Mouse (Mus musculus): Measurements from ENCODE around the gene Kcnj10.

The Kcnj10 gene

DNA sequence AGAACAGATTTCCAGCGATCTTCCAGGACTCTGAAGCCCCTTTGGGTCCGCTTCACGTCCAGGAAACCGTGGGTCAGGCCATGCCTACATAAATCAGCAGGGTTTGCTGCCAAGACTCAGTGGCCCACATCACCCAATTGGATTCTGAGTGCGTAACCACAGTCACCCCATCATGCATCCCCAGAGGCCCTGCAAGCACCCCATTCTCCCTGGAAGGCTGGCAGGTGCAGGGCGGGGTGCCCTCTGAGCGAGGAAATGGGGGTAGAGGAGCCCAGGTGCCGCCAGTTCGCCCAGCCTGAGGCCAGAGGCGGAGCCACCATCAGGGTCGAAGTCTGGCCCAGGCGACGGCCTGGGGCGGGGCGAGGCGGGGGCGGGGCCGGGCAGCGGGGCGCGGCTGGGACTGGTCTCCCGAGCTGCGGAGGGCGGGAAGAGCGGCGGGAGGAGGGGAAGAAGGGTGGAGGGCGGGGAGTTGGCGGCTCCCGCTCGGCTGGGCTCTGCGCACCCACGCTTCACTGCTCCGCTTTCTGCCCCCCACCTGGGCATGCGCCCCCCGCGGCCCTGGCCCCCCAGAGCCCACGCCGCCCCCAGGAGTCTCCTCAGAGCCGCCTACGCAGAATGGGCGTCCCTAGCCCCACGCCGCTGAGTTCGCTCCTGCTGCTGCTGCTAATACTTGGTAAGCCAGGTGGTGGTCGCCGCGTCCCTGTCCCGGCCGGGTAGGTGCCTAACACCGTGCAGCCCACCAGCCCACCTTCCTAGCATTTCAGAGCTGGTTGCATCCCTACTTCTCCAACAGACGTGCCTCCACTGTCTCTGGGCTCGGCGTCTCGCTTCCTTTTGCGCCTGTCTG lies 28.9 kb upstream of the Kcnj10 start:
- DNase-seq (ENCODE audit: low read depth, low spot score), result peak; percentile 66

DNA sequence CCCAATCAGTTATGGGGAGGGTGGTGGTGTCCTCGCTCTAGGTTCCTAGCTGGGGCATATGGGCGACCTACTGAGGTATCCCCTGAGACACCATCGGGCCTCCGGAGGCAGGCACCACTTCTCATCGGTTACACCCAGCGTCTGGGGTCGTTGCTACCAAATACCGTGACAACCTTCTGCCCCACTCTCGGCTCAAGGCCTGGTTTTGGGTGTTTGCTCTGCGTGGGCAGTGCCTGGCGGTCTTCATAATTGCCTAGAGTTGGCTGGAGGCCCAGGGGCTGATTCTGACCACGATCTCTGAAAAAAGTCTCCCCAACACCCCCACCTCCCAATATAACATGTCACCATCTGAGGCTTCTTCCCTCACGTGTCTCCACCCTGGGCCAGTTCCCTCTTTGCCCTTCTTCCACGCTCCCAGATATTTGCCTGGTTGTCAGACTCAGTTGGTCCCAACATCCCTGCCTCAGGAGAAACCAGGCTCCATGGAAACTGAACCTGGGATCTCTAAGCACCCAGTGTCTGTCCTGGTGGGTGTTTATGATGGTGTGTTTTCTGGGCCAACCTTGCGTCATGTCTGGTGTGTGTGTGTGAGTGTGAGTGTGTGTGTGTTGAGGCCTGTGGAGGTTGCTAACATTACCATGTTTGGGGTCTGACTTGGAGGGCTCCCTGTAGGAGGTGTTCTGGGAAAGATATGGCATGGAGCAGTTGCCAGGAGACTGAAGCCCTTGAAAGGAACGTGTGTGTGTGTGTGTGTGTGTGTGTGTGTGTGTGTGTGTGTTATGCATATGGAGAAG lies 28.0 kb upstream of the Kcnj10 start:
- no peak for DNase-seq (ENCODE audit: low read depth, low spot score)

DNA sequence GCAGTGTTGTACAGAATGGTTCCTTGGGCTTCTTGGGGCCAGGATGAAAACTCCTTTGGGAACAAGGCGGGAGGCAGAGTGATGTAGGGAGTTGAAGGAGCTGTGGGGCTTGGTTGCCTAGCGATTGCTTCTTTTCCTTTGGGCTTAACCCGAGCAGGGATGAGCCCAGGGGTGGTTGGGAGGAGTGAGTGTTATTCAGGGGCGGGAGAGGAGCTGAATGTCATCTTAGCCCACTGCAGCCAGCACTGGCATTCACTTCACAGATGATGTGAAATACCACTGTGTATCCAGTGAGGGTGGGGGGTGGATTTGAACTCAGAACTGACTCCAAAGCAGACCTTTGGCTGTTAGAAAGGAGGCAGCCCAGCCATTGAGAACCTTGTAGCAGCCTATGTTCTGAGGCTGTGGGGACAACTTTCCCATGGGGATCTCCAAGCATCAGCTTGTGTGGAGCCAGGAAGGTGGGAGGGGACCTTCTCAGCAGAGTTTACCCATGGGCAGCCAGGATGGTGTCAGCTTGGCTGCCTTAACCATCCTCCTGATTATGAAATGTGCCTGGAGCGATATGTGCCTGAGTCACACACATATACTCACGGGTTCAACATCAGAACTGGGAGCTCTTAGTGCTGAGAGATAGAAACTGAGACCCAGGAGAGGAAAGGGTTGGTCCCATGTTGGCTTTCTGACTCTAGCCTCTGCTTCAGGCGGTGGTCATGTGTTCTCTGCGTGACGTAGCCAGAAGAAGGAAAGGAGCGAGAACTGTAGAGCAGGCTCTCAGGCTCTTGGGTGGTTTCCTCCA lies 27.2 kb upstream of the Kcnj10 start:
- no peak for DNase-seq (ENCODE audit: low read depth, low spot score)

DNA sequence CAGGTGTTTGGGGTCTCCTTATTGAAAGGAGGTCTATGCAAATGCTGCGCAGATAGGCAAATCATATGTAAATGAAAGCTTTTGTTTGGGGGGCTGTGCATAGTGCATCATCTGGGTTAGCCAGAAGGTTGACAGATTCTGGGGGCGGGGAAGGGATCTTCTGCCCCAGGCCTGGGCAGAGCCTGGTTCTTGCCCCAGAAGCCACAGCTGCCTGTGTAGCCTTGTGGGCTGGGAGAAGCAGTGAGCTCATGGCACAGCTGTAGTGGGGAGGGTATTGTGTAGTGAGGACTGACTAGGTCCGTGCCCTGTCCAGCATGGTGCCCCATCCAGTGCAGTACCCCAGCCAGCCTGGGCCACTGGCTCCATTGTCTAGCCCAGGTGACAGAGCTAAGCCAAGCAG lies 26.1 kb upstream of the Kcnj10 start:
- DNase-seq (ENCODE audit: low read depth, low spot score), result no peak

DNA sequence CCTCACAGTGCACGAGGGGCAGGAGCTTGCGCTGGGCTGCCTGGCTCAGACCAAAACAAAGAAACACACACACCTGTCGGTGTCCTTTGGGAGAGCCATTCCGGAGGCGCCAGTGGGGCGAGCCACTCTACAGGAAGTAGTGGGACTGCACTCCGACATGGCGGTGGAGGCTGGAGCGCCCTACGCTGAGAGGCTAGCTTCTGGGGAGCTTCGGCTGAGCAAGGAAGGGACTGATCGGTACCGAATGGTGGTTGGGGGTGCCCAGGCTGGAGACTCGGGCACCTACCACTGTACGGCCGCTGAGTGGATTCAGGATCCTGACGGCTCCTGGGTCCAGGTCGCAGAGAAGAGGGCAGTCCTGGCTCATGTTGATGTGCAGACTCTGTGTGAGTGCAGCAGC lies 23.6 kb upstream of the Kcnj10 start:
- DNase-seq (ENCODE audit: low read depth, low spot score), result no peak

DNA sequence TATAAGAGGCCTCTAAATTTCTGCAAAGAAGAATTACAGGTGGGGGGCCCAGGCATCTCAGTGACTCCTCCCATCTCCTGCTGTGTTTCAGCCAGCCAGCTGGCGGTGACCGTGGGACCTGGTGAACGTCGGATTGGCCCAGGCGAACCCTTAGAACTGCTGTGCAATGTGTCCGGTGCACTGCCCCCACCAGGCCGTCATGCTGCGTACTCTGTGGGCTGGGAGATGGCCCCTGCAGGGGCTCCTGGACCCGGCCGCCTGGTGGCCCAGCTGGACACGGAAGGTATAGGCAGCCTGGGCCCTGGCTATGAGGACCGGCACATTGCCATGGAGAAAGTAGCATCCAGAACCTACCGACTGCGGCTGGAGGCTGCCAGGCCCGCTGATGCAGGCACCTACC lies 23.1 kb upstream of the Kcnj10 start:
- DNase-seq (ENCODE audit: low read depth, low spot score), result no peak

DNA sequence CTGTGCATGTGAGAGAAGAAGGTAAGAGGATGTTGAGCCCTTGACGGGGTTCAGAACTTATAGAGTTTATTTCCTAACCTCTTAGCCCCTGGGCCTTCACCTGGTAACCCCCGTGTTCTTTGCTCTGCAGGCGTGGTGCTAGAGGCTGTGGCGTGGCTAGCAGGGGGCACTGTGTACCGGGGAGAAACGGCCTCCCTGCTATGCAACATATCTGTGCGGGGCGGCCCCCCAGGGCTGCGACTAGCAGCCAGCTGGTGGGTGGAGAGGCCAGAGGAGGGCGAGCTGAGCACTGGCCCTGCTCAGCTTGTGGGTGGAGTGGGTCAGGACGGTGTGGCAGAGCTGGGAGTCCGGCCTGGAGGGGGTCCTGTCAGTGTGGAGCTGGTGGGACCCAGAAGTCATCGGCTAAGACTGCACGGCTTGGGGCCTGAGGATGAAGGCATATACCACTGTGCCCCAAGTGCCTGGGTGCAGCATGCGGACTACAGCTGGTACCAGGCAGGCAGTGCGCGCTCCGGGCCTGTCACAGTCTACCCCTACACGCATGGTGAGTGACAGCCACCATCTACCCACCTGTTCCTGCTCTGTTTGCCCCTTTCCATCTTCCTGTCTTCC lies 22.5 kb upstream of the Kcnj10 start:
- no peak for DNase-seq (ENCODE audit: low read depth, low spot score)

DNA sequence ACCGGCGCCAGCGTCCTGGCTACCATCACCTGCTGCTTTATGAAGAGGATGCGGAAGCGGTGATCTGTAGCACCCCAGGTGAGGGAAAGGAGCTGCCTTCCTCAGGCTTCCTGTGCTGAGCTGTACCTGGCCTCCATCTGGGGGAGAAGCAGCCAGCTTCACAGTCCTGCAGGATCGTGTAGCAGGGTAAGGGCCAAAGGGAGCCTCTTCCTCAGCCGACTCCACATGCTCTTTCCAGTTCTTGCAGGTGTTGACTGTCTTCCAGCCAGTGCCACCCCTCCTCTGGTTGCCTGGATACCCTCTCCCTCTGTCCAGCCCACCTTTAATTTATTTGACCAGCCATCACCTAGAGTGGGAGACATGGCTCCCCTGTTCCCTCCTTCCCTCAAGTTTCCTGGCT lies 21.7 kb upstream of the Kcnj10 start:
- DNase-seq (ENCODE audit: low read depth, low spot score), result no peak

DNA sequence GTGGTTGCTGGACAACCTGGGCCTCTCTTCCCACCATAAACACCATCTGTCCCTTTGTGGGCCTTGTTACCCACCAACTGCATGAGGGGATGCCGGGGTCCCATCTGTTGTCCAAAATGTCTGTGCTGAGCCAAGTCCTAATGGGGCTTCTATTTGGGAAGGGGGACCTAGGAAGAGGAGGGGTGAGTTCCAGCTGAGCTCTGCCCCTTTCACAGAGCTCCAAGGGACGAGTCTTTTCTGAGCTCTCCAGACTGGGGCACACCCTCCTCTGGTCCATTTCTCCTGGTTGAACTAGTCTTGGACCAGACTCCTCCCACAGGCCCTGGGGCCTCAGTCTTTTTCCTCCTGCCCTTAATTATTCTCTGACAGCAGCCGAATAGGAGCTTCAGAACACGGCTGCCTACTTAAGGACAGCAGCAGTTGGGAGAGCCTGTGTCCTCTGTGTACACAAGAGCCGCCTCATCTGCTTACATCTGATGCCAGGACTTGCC lies 21.0 kb upstream of the Kcnj10 start:
- no peak for DNase-seq (ENCODE audit: low read depth, low spot score)

DNA sequence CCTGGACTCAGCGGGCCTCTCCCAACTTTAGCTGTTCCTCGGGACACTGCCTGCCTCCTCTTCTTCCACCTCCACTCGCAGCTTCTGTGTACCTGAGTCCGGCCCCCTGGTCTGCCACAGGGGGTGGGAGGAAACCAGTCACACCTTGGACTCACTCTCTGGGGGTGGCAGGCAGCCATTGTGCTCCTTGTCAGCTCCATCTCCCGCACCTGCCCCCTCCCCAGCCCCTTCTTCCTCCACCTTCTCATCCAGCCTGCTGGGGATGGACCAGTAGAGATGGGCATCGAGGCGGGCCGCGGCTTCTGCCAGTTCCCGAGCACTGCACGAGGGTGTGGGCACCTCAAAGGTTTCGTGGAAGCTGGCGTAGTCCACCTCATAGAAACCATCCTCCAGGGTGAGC lies 18.3 kb upstream of the Kcnj10 start:
- DNase-seq (ENCODE audit: low read depth, low spot score), result no peak

DNA sequence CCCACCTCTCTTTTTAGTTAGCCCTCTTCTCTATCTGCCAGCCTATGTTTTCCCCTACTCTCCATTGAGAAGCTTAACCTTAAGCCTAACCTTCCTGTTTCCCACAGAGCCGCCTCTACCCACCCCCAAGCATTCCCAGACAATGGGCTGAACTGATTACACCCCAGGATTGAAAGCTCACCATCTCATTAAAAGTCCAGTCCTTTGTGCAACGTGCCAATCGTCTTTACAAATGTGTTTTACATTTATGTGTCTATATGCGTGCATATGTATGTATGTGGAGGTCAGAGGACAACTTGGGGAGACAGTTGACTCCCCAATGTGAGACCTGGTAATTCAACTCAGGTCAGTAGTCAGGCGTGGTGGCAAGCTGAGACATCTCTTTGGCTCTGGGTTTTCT lies 17.7 kb upstream of the Kcnj10 start:
- DNase-seq (ENCODE audit: low read depth, low spot score), result no peak

DNA sequence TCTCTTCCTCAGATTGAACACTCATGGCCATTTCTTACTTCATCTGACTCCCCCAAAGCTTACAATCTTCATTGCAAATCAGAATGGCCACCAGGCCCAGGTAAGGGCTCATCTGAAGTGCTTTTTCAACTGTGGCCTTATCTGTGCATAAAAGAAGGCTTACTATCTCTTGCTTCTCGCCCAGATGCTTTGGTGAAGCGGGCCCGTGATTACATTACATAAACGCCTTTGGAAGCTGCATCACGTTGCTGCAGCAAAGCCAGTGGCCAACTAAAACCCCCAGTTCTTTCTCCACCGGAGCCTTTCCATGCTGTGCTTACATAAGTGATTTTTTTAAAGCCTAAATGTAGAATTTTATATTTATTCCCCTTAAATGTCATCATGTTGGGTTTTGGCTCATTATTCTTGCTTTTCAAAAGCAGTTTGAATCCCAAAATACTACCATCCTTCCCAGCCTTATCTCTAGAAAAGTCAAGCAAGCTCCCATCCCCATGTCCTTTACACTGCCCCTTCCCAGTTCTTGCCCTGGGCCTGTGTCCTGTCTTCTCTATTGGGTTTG lies 17.1 kb upstream of the Kcnj10 start:
- no peak for DNase-seq (ENCODE audit: low read depth, low spot score)

DNA sequence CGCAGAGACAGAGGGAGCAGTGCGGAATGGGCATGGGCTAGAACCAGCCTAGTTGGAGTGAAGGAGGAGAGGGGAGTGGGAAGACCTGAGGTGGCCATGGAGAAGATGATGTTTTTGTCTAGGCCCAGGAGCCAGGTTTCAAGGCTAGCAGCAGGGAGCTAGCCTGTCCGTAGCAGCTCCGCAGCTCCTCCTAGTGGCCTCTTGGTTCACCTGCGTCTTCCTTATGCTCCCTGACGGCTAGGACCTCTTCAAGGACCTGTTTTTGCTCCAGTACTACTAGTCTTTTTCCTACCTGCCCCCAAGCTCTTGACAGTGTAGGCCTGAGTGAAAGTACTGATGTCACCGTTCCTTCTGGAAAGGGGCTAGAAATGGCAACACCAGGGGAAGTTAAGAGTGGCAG lies 16.3 kb upstream of the Kcnj10 start:
- DNase-seq (ENCODE audit: low read depth, low spot score), result no peak

DNA sequence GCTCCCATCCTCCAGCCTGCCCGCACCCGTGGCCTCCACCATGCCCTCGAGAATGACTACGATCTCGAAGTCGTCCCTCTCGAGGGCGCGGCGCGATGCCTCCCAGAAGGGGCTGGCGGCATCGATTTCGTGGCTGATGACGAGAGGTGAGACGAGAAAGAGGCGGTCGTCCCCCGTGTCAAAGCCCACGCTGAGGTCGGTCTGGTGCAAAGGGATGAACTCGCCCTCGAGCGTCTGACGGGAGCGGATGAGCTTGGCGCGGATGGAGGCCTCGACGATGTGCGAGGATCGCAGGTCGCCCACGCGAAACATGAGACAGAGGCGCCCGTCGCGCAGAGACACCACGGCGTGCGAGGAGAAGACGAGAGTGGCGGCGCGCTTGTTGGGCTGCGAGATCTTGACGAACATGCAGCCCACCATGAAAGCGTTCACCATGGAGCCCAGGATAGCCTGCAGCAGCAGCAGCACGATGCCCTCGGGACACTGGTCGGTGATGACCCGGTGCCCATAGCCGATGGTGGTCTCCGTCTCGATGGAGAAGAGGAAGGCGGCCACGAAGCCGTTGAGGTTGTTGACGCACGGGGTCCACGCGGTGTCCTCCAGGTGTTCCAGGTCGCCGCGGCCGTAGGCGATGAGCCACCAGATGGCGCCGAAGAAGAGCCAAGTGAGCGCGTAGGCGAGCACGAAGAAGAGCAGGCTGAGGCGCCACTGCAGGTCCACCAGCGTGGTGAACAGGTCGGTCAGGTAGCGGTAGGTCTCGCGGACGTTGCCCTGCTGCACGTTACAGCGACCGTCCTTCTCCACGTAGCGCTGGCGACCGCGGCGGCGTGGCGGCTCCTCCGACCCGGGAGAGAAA lies 15.1 kb upstream of the Kcnj10 start:
- DNase-seq (ENCODE audit: low read depth, low spot score), result no peak

DNA sequence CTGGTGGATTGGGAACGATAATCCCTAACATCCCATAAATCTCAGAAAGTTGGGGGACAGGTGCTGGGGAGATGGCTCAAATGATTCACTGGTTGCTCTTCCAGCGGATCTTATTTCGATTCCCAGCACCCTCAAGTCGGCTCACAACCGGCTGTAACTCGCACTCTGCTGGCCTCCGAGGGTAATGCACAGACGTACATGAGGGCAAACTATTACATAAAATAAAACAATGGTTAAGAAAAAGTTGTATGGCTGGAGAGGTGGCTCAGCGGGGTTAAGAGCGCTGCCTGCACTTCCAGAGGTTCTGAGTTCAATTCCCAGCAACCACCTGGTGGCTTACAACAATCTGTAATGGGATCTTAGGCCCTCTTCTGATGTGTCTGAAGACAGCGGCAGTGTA lies 14.3 kb upstream of the Kcnj10 start:
- DNase-seq (ENCODE audit: low read depth, low spot score), result no peak

DNA sequence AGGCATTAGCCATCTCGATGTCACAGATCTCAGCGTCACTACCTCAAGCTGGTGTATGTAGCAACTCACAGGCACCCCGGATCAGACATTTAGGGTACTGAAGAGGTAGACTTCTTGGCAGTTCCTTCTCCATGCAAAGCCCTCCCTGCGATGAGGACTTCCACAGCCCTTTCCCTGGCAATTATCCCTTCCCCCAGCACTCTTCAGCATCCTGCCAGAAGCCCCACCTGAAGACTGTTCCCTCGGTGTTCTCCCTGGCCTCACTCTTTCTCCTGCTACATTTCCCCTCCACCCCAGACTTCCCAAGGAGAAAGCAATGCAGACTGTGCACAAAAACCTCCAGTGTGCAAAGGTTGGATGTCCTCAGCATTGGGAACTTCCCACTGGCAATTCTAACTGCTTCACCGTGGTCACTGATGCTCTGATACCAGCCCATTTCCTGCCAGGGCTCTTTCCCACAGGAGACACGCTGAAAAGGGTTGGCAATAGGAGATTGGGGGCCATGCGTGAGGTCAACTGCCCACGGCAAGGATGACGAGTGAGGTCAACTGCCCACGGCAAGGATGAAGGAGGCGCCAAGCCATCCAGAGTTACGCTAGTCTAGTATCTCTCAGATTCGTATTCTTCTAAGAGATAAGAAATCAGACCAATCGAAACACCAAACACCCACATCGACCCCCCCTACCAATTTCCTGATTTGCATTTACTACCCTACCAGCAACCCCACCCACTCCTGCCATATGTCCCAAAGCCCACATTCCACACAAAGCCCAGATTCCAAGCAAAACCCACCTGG lies 13.6 kb upstream of the Kcnj10 start:
- DNase-seq (ENCODE audit: low read depth, low spot score), result no peak

DNA sequence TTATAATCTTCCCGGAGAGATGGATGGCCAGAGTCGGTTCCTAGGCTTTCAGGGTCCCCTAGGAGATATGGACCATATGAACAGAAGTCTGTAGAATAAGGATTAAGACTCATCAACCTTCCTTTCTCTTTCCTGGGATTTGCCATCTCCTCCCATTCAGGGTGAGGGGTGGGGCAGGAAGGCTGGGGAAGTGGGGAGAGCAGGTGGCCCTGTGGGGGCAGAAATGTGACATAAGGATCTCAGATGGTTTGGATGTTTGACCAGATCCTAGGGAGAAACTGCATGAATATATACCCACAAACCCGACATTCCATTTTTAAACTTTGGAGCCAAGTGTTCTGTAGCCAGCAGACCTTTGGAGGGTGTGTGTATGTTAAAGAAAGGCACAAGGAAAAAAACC lies 13.0 kb upstream of the Kcnj10 start:
- no peak for DNase-seq (ENCODE audit: low read depth, low spot score)

DNA sequence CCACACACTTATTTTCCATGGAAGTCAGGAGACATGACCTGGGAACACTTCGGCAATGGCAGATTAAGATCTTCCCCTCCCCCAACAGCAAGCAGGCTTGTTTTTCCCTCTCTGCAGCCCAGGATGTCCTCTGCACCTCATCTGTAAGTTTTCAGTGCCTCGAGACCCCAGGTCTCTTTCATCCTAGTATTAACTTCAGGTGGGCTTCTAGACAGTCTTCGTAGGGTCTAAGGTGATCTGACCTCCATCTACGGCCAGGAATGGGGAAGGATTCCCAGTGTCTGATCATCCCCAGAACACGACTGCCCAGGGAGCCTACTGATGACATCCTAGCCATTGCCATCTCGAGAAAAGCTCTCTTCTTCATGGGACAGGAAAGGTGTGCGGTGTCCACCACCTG lies 12.5 kb upstream of the Kcnj10 start:
- DNase-seq (ENCODE audit: low read depth, low spot score), result no peak

DNA sequence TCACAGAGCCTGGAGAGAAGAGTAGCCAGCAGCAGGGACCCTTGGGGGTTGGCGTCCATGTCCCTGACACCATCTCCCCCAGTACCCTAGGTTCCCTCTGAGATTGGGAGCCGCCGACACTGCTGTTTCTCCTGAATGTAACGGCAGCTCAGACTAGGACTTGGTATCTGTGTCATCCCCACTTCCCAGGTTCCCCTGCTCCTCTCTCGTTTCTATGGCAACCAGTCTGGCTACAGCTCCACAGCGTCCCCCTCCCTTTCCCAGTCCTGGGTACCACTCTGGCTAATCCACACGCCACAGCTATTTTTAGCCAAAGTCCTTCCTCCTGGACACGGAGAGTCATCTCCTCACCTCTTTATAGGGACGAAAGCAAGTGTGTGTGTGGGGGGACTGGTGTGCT lies 11.9 kb upstream of the Kcnj10 start, which contains the start of gene Kcnj9:
TSS of gene Kcnj9 (minus strand) at position 188 of the 400 bp plus-strand sequence.
- DNase-seq (ENCODE audit: low read depth, low spot score), result peak; percentile 82
